Mouse (Mus musculus) embryo, embryonic 10.5 days (tissue): Measurements from ENCODE around the gene Timm8a2.
"Not testable (repeated sequence)": the region's sequence is repeated elsewhere in the genome, so short reads cannot be mapped to it uniquely, and the experiment has no call there.

ENCODE experiments used
- DNase-seq: peaks from one replicate; pipeline ENCODE4 v3.0.0-alpha.2; 2015; ENCODE audit warnings: low spot score

The Timm8a2 gene

DNA sequence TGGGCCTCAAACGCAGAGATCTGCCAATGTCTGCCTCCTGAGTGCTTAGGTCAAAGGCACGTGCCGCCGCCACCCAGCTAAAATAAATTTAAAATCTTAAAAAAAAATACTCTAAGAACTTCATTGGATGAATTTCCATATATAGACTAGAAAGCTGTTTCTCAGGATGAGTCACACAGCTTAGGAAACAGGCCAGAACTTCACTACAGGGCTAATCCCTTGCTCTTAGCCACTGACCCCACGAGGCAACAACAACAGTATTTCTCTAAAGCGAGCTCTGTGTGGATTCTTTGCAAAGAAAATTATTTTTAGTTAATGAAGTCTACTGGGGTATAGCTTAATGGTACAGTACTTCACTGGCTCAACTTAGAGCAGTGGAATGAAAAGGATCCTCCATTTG lies 26.9 kb downstream of the Timm8a2 start:
- DNase-seq: no peak

DNA sequence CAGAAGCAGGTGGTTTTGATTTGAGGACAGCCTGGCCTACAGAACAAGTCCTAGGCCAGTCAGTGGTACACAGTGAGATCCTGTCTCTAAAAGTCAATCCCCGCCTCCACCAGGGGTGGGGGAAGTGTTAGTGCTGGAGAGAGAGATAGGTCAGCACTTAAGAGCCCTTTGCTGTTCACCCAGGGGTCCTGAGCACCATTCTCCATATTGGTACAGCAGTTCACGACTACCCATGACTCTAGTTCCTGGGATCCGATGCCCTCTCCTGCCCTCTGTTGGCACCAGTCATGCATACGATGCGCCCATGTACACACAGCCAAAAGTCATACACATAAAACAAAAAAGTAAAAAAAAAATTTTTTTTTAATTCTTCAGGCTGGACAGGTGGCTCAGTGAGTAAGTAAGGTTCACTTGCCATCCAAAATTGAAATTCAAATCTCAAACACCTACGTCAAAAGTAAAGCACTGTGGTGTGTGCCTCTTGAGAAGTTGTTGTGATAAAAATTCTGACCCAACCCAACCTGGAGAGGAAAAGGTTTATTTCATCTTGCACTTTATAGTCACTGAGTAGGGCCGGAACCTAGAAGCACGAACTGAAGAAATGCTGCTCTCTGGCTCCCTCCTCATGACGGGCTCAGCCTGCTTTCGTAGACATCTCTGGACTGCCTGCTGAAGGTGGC lies 28.1 kb downstream of the Timm8a2 start:
- DNase-seq: no peak

DNA sequence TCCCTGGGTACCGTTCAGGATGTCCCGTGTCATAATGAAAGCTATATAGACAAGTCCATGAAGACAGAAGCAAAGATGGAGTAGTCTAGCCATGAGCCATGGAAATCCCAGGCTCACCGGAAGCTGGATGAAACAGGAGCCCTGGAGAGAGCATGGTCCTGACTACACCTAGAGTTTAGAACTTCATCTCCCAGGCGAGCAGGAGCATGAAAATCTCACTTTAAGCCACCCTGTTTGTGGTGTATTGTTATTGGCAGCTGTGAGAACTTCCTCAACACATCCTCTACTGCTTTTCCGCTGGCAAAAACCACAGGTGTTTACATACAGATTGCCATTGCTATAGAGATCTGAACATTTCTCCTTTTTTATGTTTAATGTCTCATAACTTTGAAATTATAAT lies 29.1 kb downstream of the Timm8a2 start:
- DNase-seq: no peak

GRCm38 (mm10) chr14:122064519-122064918 lies 30.0 kb downstream of the Timm8a2 start:
- peak; percentile 82 for DNase-seq

GRCm38 (mm10) chr14:122066243-122066642 lies 31.8 kb downstream of the Timm8a2 start:
- DNase-seq: no peak

- DNase-seq: not testable (repeated sequence)
Observed at GRCm38 (mm10) chr14:122068036-122068435, 33.6 kb downstream of the Timm8a2 start.

DNA sequence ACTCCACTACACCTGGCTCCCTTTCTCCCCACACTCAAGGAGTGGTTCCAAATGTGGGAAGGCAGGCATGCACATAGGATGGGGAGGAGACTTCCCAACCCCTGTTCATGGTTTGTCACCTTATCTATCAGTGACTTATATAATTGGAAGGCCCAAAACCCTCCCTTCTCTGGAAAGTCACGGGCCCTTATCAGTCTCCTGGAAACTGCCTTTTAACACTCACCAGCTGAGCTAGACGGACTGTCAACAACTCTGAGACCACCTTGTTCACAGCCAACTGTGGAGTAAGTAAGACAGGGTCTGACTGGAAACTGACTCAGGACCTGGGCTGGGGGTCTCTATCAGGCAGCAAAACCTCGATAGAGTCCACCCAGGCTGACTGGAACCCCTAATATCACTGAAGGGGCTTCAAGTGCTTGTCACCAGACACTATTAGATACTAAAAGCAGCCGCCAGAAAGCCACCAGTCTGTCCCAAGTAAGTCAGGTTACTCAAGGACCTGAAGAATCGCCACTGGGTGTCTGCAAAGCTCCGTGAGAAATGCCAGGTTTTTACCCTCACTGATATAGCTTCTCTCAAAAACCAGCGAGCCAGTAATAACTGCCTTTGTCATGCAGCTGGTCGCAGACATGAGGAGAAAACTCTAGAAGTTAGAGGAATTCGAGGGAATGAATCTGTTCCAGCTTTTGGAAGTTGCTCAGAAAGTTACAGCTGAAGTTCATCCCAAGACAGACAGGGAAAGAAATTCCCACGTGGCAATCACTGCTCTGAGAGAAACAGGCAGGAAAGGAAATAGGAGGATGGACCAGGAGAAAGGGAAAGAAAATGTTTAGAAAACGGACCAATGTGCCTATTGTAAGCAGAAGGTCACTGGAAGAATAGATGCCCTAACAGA lies 34.6 kb downstream of the Timm8a2 start:
- no peak for DNase-seq

- no peak for DNase-seq
Observed at GRCm38 (mm10) chr14:122069948-122070347, 35.5 kb downstream of the Timm8a2 start.

DNA sequence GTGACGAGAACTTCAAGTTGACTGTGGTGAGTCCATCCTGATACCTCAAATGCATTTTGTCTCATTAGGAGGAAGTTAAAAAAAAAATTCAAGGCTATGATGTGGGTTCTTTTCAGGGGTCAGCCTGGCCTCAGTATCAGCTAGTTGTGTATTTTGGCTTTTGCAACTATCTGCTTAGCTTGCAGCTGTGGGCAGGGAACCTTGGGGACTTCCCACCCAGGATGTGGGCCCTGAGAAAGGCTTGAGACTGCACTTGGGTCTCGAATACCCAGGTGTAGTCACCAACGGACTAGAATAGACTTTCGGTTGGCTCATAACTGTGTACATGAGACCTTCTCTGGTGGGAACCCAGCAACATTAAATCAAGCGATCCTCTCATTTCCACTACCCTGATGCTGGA lies 38.9 kb downstream of the Timm8a2 start:
- no peak for DNase-seq

- no peak for DNase-seq
Observed at GRCm38 (mm10) chr14:122074360-122074759, 39.9 kb downstream of the Timm8a2 start.

DNA sequence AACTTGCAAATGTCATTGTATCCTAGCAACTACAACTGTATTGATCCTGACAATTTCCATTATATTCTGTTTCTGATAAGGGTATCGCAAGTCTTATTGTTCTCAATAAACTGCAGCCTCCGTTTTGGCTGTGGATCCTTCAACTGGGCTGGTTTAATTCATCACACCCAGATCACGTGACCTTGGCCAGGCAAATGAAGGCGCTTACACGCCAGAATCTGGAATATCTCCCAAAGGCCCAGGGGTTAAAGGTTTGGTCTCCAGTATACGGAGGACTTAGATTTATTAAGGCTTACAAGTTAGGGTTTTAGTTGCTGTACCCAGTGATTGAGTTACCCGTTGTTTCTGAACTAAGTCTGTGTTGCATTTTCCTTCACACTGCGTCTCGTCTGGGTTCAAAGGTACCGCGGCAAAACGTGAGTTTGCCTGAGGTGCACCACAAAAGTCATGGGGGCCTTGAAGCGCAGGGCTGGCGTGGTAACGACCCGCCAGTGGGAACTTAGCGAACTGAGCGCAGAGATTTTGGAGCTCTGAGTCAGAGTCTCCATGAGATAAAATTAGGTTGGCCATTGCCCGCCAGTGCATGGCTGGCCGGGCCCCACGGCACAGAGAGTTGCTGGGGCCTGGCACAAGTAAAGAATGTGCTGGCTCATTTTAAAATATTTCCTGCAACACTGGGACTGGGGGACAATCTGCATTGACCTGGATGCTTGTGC lies 41.2 kb downstream of the Timm8a2 start:
- DNase-seq: no peak

GRCm38 (mm10) chr14:122077017-122077416 lies 42.5 kb downstream of the Timm8a2 start:
- no peak for DNase-seq

- peak; percentile 56 for DNase-seq
Observed at GRCm38 (mm10) chr14:122079428-122079827, 45.0 kb downstream of the Timm8a2 start.

- no peak for DNase-seq
Observed at GRCm38 (mm10) chr14:122079921-122080320, 45.4 kb downstream of the Timm8a2 start.

- DNase-seq: no peak
Observed at GRCm38 (mm10) chr14:122081308-122081707, 46.8 kb downstream of the Timm8a2 start.

DNA sequence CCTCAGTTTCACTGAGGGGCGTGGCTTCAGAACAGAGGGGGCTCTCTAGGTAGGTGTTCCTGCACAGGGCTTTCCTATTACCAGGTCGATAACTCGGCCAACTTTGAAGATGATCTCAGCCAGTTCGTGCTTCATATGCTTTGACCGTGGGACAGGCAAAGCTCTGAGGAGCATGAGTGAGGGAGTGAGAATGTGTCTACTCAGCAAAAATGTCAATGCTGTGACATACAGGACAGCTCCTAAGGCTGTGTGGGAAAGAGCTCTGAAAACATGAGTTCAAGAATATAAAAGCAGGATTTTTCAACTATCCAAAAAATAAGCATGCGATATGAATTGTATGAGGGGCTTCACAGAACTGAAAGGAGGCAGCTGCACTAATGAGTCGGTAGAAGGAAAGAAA lies 49.0 kb downstream of the Timm8a2 start:
- no peak for DNase-seq

DNA sequence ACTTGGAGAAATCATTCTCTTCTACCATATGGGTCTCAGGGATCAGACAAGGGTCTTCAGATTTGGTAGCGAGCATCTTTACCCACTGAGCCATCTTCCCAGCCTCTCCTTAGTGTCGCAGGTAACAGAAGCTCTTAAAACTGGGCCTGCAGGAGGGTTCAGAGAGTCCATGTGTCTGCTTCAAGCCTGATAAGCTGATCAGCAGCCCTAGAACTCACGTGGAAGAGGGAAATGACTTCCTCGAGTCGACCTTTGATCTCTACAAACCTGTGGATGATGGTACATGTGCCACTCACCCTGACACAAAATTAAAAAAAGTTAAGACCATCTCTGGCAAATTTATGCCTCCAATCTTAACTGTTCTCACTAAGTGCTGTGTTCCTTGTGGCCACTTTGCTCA lies 53.5 kb downstream of the Timm8a2 start:
- no peak for DNase-seq
